Mouse (Mus musculus) telencephalon, adult 2 months (tissue): ENCODE data around the gene Grpel1.
A peak's percentile ranks its signal among the peaks of the same experiment; 100 is the strongest.

ENCODE experiments used
- DNase-seq: peaks from one replicate; pipeline ENCODE4 v3.0.0-alpha.2; 2011; ENCODE audit warnings: low read depth, low spot score

Gene Grpel1

DNA sequence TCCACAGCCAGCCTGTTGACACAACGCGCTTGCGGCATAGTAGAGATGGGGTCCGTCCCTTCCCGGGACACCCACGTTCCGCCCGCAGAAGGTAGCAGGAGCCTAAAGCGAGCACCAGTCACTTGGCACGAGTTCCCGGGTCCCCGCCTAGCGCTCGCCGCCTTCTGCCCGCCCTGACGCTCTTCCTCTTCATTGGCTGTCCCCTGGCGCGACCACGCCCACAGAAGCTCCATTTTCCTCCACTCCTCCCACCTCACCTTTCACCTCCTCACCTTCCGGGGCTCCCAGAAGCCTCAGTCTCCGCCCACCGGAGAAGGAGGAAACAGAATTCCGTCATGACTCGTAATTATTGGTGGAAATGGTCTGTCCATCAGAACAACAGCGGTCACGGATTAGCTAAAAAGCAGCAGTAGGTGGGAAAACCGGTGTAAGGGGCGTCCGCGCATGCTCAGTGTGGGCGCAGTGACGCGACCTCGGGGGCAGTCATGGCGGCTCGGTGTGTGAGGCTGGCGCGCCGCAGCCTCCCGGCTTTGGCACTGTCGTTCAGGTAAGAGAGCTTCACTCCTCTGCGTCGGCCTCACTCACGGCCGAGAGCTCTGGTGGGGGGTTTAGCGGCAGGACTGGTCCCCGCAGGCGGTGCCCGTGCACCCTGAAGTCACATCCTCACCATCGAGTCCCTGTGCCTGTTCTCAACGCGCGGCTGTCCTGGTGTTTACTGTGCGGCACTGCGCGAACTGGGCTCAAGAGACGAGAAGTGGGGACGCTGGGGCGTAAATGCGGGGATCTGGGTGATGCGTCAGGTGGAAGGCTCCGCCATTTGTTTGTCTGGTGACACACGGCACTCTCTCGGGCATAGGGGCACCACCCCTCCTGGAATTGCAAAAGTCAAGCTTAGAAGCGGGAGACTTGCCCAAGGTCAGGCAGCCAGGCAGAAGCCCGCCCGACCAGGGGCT is at the start of gene Grpel1:
Grpel1 (plus strand) TSS at position 290 of the 953 bp plus-strand sequence.
- peak; percentile 99 for DNase-seq

- no peak for DNase-seq
Observed at GRCm38 (mm10) chr5:36419861-36420260, 44.9 kb upstream of the Grpel1 start.

DNA sequence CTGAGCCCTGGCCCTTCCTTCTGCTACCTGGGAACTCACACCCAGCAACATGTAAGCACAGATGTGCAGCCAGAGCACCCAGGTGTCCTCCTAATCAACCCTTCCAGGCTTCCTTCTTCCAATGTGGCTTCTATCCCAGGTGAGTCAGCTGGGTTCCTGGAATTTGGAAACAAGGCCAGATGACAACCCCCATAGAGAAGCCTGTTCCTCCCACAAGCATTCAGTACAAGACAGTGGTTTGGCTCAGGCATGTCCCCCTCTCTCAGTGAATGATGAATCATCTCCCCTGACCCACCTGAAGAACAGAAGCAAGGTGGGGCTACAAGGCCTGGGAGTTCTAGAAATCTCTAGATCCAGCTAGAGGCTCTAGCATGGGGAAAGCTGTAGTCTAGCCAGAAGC is 42.1 kb upstream of the Grpel1 start:
- no peak for DNase-seq

- DNase-seq: no peak
Observed at GRCm38 (mm10) chr5:36424676-36425075, 40.1 kb upstream of the Grpel1 start.

- peak; percentile 58 for DNase-seq
Observed at GRCm38 (mm10) chr5:36426404-36426803, 38.4 kb upstream of the Grpel1 start.

GRCm38 (mm10) chr5:36427831-36428230 is 37.0 kb upstream of the Grpel1 start:
- no peak for DNase-seq

DNA sequence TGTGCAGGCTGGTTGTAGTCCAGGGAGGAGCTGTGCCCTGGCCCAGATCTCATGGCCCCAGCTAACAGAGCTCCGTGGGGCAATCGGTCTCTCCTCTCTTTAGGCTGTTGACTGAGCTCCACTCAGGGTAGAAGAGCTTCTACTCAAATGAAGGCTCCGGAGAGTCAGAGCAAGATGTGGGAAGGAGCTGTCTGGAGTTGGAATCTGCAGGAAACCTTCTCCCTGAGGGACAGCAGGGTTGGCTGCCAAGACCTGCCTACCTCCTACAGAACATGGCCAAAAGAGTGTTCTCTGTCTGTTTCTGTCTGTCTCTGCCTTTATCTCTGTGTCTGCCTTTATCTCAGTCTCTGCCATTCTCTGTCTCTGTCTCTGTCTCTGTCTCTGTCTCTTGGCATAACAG is 35.2 kb upstream of the Grpel1 start:
- DNase-seq: no peak

DNA sequence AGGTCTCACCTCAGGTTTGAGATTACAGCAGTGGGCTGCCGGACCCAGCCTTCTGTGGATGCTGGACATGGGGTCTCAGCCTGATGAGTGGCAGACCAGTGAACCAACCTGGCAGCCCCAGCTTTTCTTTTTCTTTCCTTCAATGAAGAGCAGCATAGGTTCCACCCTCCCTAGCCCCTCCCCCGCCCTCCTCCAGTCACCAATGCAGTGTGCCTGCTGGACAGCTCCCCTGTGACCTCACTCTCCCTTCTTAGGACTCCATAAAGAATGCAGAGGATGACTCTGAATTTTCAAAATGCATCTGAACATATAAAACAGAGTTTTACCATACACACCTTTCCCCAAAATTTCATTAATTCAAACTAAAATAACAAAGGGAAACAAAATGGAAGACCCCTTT is 33.1 kb upstream of the Grpel1 start:
- DNase-seq: no peak

- no peak for DNase-seq
Observed at GRCm38 (mm10) chr5:36434398-36434967, 30.3 kb upstream of the Grpel1 start.

- DNase-seq: no peak
Observed at GRCm38 (mm10) chr5:36436858-36437257, 27.9 kb upstream of the Grpel1 start.

- no peak for DNase-seq
Observed at GRCm38 (mm10) chr5:36440741-36441140, 24.1 kb upstream of the Grpel1 start.

- no peak for DNase-seq
Observed at GRCm38 (mm10) chr5:36444611-36445010, 20.2 kb upstream of the Grpel1 start.

DNA sequence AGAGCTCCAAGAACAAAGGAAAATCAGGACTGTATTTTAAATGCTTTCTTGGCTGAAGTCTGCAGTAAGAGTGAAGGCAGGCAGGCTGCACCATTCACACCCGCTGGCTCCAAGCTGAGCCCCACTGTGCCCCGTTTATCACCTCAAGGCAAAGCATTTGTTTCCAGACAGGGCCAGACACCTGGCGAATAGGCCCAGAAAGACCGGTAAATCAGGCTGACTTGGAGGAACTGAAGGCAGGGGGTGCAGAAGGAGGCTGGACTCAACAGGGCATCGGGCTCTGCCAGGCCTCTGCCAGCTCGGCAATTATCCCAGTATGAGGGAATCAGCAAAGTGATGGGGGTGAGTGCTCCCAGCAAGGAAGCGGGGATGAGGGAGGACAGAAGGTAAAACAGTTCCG is 19.8 kb upstream of the Grpel1 start:
- DNase-seq: no peak

- no peak for DNase-seq
Observed at GRCm38 (mm10) chr5:36446166-36446890, 18.5 kb upstream of the Grpel1 start.

DNA sequence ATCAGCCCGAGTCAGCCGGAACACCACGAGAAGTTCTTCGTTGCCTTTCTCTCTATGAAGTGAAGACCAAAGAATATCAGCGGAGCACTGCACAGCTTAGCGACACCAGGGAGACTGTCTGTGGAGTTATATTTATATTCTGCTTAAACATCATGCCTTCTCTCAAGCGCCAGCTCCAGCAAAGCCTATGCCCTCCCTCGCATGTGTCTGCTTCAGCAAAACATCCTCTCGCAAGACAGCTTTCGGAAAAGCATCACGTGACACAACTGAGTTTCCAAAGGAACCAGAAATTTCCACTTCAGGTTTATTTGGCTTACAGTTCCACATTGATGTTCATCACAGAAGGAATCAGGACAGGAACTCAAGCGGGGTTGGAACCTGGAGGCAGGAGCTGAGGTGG is 16.9 kb upstream of the Grpel1 start:
- no peak for DNase-seq

- no peak for DNase-seq
Observed at GRCm38 (mm10) chr5:36449710-36450358, 15.0 kb upstream of the Grpel1 start.

GRCm38 (mm10) chr5:36451119-36451518 is 13.7 kb upstream of the Grpel1 start:
- no peak for DNase-seq

DNA sequence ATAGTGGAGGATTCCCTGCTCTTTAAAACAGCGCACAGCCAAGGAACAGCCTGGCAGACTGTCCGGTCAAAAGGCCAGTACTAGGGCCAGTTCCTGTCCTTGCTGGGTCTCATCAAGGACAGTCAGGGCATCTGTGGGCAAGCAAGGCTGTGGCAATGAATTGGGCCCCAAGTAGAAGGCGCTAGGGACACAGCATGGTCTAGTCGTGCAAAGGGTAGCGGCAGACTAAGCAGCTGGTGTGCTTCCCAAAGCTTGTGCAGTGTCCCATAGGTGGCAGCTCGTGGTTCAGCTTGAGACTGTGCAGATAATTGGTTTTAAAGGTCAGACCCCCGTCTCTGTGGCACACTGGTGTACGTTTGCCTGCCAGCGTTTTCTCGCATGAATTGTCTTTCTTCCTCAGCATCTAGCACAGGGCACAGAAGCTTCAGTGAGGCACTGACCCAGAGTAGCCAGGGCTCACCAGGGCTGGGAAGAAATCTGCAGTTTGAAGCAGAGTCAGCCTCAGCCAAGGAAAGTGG is 12.9 kb upstream of the Grpel1 start:
- DNase-seq: no peak

GRCm38 (mm10) chr5:36452821-36453220 is 12.0 kb upstream of the Grpel1 start:
- no peak for DNase-seq

- DNase-seq: no peak
Observed at GRCm38 (mm10) chr5:36457706-36458105, 7.1 kb upstream of the Grpel1 start.

- no peak for DNase-seq
Observed at GRCm38 (mm10) chr5:36458926-36459325, 5.9 kb upstream of the Grpel1 start.

GRCm38 (mm10) chr5:36460712-36461111 is 4.1 kb upstream of the Grpel1 start:
- DNase-seq: no peak
